Mouse (Mus musculus) hindbrain, embryonic 11.5 days (tissue): ENCODE measurements at regions not wholly inside any gene's neighbourhood (a gene's known extent, or its start where the extent isn't known, plus 50 kb on each side); places are given as distances from the start of the nearest gene placed in this dataset.
A peak's percentile ranks its signal among the peaks of the same experiment; 100 is the strongest.

Experiments
- ATAC-seq: fragments of 200-750 bp; cut with Nextera tagmentation; 2 replicates; pipeline ENCODE4 v1.8.0; 2017; ENCODE audit warnings: mild to moderate bottlenecking, moderate TSS enrichment, moderate library complexity; ENCODE audit not compliant: low FRiP score
- DNase-seq: peaks from one replicate; pipeline ENCODE4 v3.0.0-alpha.2; 2015; ENCODE audit warnings: low spot score
- H3K27ac ChIP-seq: fragments of 300-500 bp; sonication (generic); 2 replicates; pipeline ENCODE4 v1.5.1; 2014; ENCODE audit warnings: mild to moderate bottlenecking, low read depth, low read length
- H3K27me3 ChIP-seq: fragments of 300-500 bp; sonication (generic); 2 replicates; pipeline ENCODE4 v1.6.1; 2014; ENCODE audit warnings: mild to moderate bottlenecking, low read length, moderate library complexity, mixed read lengths; ENCODE audit not compliant: control insufficient read depth, insufficient read depth
- H3K36me3 ChIP-seq: fragments of 300-500 bp; sonication (generic); 2 replicates; pipeline ENCODE4 v1.6.1; 2014; ENCODE audit warnings: mild to moderate bottlenecking, low read length, moderate library complexity, mixed read lengths; ENCODE audit not compliant: control insufficient read depth, insufficient read depth
- H3K4me1 ChIP-seq: fragments of 300-500 bp; sonication (generic); replicated peaks from 2 replicates; pipeline ENCODE4 v1.6.1; 2014; ENCODE audit warnings: low read length, mixed read lengths; ENCODE audit not compliant: control insufficient read depth, insufficient read depth
- H3K4me2 ChIP-seq: fragments of 300-500 bp; sonication (generic); replicated peaks from 2 replicates; pipeline ENCODE4 v1.6.1; 2014; ENCODE audit warnings: mild to moderate bottlenecking, low read depth, low read length
- H3K4me3 ChIP-seq: fragments of 300-500 bp; sonication (generic); 2 replicates; pipeline ENCODE4 v1.5.1; 2014; ENCODE audit warnings: low read depth, low read length
- H3K9ac ChIP-seq: fragments of 300-500 bp; sonication (generic); 2 replicates; pipeline ENCODE4 v1.6.1; 2014; ENCODE audit warnings: low read depth, low read length
- H3K9me3 ChIP-seq: fragments of 300-500 bp; sonication (generic); 2 replicates; pipeline ENCODE4 v1.6.1; 2016; ENCODE audit warnings: low read length; ENCODE audit not compliant: control insufficient read depth
- WGBS: fragments of 180-500 bp; shearing (Covaris S2); extraction: QIAGEN DNeasy Blood & Tissue Kit; methylation state at CpG from one replicate; pipeline ENCODE4 v1.1.7; 2014; 5-methylcytosine and 5-hydroxymethylcytosine counted together

GRCm38 (mm10) chr13:115575052-115575891 is 473.5 kb upstream of the Itga1 start:
- ATAC-seq (no peak), DNase-seq (no peak)
- no peak overlapping the region for H3K9ac ChIP-seq
- H3K27ac ChIP-seq, result no peak overlapping the region
- H3K4me3 ChIP-seq, result no peak overlapping the region
- no peaks in the 10 kb centered on the region for H3K9me3 ChIP-seq
- no peaks in the 10 kb centered on the region for H3K4me1 ChIP-seq
- H3K4me2 ChIP-seq, result no peak overlapping the region
- 87% methylated on average over 6 of the region's 6 CpGs for WGBS
- no peaks in the 10 kb centered on the region for H3K36me3 ChIP-seq
- no peaks in the 10 kb centered on the region for H3K27me3 ChIP-seq

GRCm38 (mm10) chr13:115541167-115541566 is 439.4 kb upstream of the Itga1 start:
- Histone ChIP-seq H3K4me3 (no peak overlapping the region), H3K4me2 (no peak overlapping the region), H3K4me1 (no peaks in the 10 kb centered on the region), H3K9me3 (no peaks in the 10 kb centered on the region), H3K27me3 (no peaks in the 10 kb centered on the region), H3K9ac (no peak overlapping the region), H3K36me3 (no peaks in the 10 kb centered on the region), H3K27ac (no peak overlapping the region)
- ATAC-seq (no peak), DNase-seq (no peak)
- 87% methylated on average over 3 of the region's 3 CpGs for WGBS

- no peaks in the 10 kb centered on the region for H3K9me3 ChIP-seq
- no peak overlapping the region for H3K4me3 ChIP-seq
- H3K4me1 ChIP-seq, result no peaks in the 10 kb centered on the region
- no peak overlapping the region for H3K9ac ChIP-seq
- 86% methylated on average over 3 of the region's 3 CpGs for WGBS
- no peaks in the 10 kb centered on the region for H3K36me3 ChIP-seq
- H3K4me2 ChIP-seq, result no peak overlapping the region
- no peak for DNase-seq
- H3K27me3 ChIP-seq, result no peaks in the 10 kb centered on the region
- no peak for ATAC-seq
- no peak overlapping the region for H3K27ac ChIP-seq
Measured at GRCm38 (mm10) chr13:115535900-115536299, 434.1 kb upstream of the Itga1 start.

GRCm38 (mm10) chr13:115513914-115514313 is 412.1 kb upstream of the Itga1 start:
- Histone ChIP-seq H3K36me3 (no peaks in the 10 kb centered on the region), H3K4me3 (no peak overlapping the region), H3K9ac (no peak overlapping the region), H3K9me3 (no peaks in the 10 kb centered on the region), H3K27ac (no peak overlapping the region), H3K4me1 (no peaks in the 10 kb centered on the region), H3K27me3 (no peaks in the 10 kb centered on the region), H3K4me2 (no peak overlapping the region)
- ATAC-seq (no peak), DNase-seq (no peak)
- WGBS, result 58% methylated on average over 8 of the region's 8 CpGs

- Histone ChIP-seq H3K27ac (no peak overlapping the region), H3K4me3 (no peak overlapping the region), H3K4me2 (no peak overlapping the region), H3K27me3 (no peaks in the 10 kb centered on the region), H3K9ac (no peak overlapping the region), H3K4me1 (no peaks in the 10 kb centered on the region), H3K9me3 (no peaks in the 10 kb centered on the region), H3K36me3 (no peaks in the 10 kb centered on the region)
- DNase-seq, result no peak
- ATAC-seq, result no peak
Measured at GRCm38 (mm10) chr13:115512214-115512613, 410.4 kb upstream of the Itga1 start.

GRCm38 (mm10) chr13:115508646-115509045 is 406.9 kb upstream of the Itga1 start:
- H3K4me2 ChIP-seq, result no peak overlapping the region
- no peak overlapping the region for H3K27ac ChIP-seq
- no peaks in the 10 kb centered on the region for H3K9me3 ChIP-seq
- no peaks in the 10 kb centered on the region for H3K36me3 ChIP-seq
- no peaks in the 10 kb centered on the region for H3K4me1 ChIP-seq
- WGBS, result 65% methylated on average over 3 of the region's 3 CpGs
- DNase-seq, result no peak
- no peak overlapping the region for H3K9ac ChIP-seq
- no peak overlapping the region for H3K4me3 ChIP-seq
- peak; percentile 57 for ATAC-seq
- no peaks in the 10 kb centered on the region for H3K27me3 ChIP-seq

GRCm38 (mm10) chr13:115494399-115494798 is 392.6 kb upstream of the Itga1 start:
- no peak overlapping the region for H3K27ac ChIP-seq
- H3K9me3 ChIP-seq, result no peaks in the 10 kb centered on the region
- H3K4me1 ChIP-seq, result no peaks in the 10 kb centered on the region
- H3K4me3 ChIP-seq, result no peak overlapping the region
- no peak for ATAC-seq
- no peaks in the 10 kb centered on the region for H3K36me3 ChIP-seq
- no peak for DNase-seq
- H3K9ac ChIP-seq, result no peak overlapping the region
- 64% methylated on average over 4 of the region's 4 CpGs for WGBS
- H3K4me2 ChIP-seq, result no peak overlapping the region
- no peaks in the 10 kb centered on the region for H3K27me3 ChIP-seq

- H3K4me3 ChIP-seq, result no peak overlapping the region
- ATAC-seq (no peak), DNase-seq (no peak)
- H3K4me1 ChIP-seq, result no peaks in the 10 kb centered on the region
- 80% methylated on average over 2 of the region's 2 CpGs for WGBS
- no peak overlapping the region for H3K4me2 ChIP-seq
- no peaks in the 10 kb centered on the region for H3K9me3 ChIP-seq
- no peaks in the 10 kb centered on the region for H3K36me3 ChIP-seq
- no peak overlapping the region for H3K27ac ChIP-seq
- H3K27me3 ChIP-seq, result no peaks in the 10 kb centered on the region
- H3K9ac ChIP-seq, result no peak overlapping the region
Measured at GRCm38 (mm10) chr13:115475861-115476260, 374.1 kb upstream of the Itga1 start.

- H3K4me3 ChIP-seq, result no peak overlapping the region
- H3K27ac ChIP-seq, result no peak overlapping the region
- DNase-seq (no peak), ATAC-seq (no peak)
- no peaks in the 10 kb centered on the region for H3K4me1 ChIP-seq
- no peaks in the 10 kb centered on the region for H3K9me3 ChIP-seq
- H3K27me3 ChIP-seq, result no peaks in the 10 kb centered on the region
- no peak overlapping the region for H3K9ac ChIP-seq
- 86% methylated on average over 6 of the region's 6 CpGs for WGBS
- H3K36me3 ChIP-seq, result no peaks in the 10 kb centered on the region
- no peak overlapping the region for H3K4me2 ChIP-seq
Measured at GRCm38 (mm10) chr13:115465689-115466088, 363.9 kb upstream of the Itga1 start.
